Mouse (Mus musculus): ENCODE results near the gene Yju2.

DNA sequence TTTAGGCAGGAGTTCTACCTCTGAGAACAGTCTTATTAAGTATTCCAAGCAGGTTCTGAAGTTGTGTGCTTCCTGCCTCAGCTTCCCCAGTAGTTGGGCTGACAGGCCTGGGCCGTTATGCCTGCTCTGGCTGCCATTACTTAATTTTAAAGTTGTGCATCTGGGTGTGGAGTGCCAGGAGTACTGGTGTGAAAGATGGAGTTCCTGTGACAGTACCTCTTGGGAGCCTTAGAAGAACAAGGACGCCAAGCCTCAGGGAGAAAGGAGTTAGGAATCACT is 51.0 kb downstream of the Yju2 start:
- TF ChIP-seq HCFC1 (IDR thresholded peaks at IDR 0.05; ENCODE audit: low read depth, low read length) (no peak), EP300 (IDR thresholded peaks at IDR 0.05; ENCODE audit: low read length) (no peak), CTCF (conservative IDR thresholded peaks at IDR 0.05 in 1 of 2, IDR thresholded peaks at IDR 0.05 in 1 of 2; ENCODE audit: low read depth in 2 of 2, low read length in 2 of 2) (no peak), KAT2A (IDR thresholded peaks at IDR 0.05; ENCODE audit: insufficient replicate concordance, low read length) (no peak), POLR2A (IDR thresholded peaks at IDR 0.05; ENCODE audit: low read depth, low read length) (no peak), BHLHE40 (IDR thresholded peaks at IDR 0.05; ENCODE audit: low read depth, low read length) (no peak), MAX (IDR thresholded peaks at IDR 0.05; ENCODE audit: low read length) (no peak), TBP (conservative IDR thresholded peaks at IDR 0.05; ENCODE audit: low read depth, low read length) (no peak), RAD21 (IDR thresholded peaks at IDR 0.05; ENCODE audit: low read depth, low read length) (no peak), RCOR1 (conservative IDR thresholded peaks at IDR 0.05; ENCODE audit: low read depth, low read length) (no peak), ZKSCAN1 (IDR thresholded peaks at IDR 0.05; ENCODE audit: borderline replicate concordance, low read depth, low read length) (no peak), NELFE (IDR thresholded peaks at IDR 0.05; ENCODE audit: low read depth, low read length) (no peak), ETS1 (conservative IDR thresholded peaks at IDR 0.05; ENCODE audit: low read depth, low read length) (no peak)
